Mouse (Mus musculus) brain, embryonic 14.5 days (tissue): ENCODE measurements at regions not wholly inside any gene's neighbourhood (a gene's known extent, or its start where the extent isn't known, plus 50 kb on each side); places are given as distances from the start of the nearest gene placed in this dataset.

Experiments used
- CTCF ChIP-seq: fragments of 200-500 bp; IDR thresholded peaks from 2 replicates; pipeline ENCODE4 v1.5.1; 2012; ENCODE audit warnings: inconsistent platforms, mild to moderate bottlenecking, moderate library complexity, borderline replicate concordance; ENCODE audit not compliant: insufficient read depth, insufficient read length; ENCODE audit errors: extremely low read depth
- POLR2A ChIP-seq: fragments of 200-500 bp; IDR thresholded peaks from 2 replicates; pipeline ENCODE4 v1.6.1; 2012; ENCODE audit warnings: mild to moderate bottlenecking, inconsistent platforms, borderline replicate concordance; ENCODE audit not compliant: poor library complexity, insufficient read depth, insufficient read length, severe bottlenecking; ENCODE audit errors: extremely low read depth

DNA sequence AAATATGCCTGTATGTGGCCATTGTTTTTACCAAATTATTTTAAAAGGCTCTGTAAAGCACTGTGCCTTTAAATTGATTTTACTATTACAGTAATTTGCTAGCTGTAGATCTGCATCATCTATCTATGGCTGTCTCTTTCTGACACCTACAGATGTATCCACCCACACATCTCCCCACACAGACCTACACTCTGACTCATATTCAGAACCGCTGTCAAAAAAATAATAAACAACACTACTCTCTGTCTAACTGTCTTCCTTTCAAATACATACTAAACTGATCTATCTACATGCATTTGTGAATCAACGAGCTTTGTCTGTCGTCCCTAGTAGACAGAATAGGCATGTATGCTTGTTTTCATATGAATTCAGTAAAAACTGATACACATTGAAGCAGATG is 130.6 kb upstream of the Gls start:
- TF ChIP-seq CTCF: no peak
- no peak for TF ChIP-seq POLR2A
